Mouse (Mus musculus) embryo, embryonic 11.5 days (tissue): ENCODE results near the gene Alad.
A peak's percentile ranks its signal among the peaks of the same experiment; 100 is the strongest.

Source experiments
- DNase-seq: peaks from one replicate; pipeline ENCODE4 v3.0.0-alpha.2; 2012; ENCODE audit warnings: low read depth, low spot score

Alad gene

GRCm38 (mm10) chr4:62517538-62518415 is 1.9 kb downstream of the Alad start:
- DNase-seq: no peak

- no peak for DNase-seq
Observed at GRCm38 (mm10) chr4:62517046-62517445, 2.7 kb downstream of the Alad start.

- no peak for DNase-seq
Observed at GRCm38 (mm10) chr4:62516579-62516978, 3.1 kb downstream of the Alad start.

- no peak for DNase-seq
Observed at GRCm38 (mm10) chr4:62516079-62516478, 3.6 kb downstream of the Alad start.

GRCm38 (mm10) chr4:62515490-62515889 is 4.2 kb downstream of the Alad start:
- no peak for DNase-seq

- no peak for DNase-seq
Observed at GRCm38 (mm10) chr4:62514995-62515394, 4.7 kb downstream of the Alad start.

GRCm38 (mm10) chr4:62513998-62514506 is 5.7 kb downstream of the Alad start:
- DNase-seq: no peak

GRCm38 (mm10) chr4:62509946-62510345 is 9.8 kb downstream of the Alad start:
- DNase-seq: no peak

GRCm38 (mm10) chr4:62508839-62509238 is 10.9 kb downstream of the Alad start:
- no peak for DNase-seq

GRCm38 (mm10) chr4:62506798-62507197 is 12.9 kb downstream of the Alad start:
- no peak for DNase-seq

- DNase-seq: no peak
Observed at GRCm38 (mm10) chr4:62505991-62506390, 13.7 kb downstream of the Alad start.

- DNase-seq: no peak
Observed at GRCm38 (mm10) chr4:62503374-62503970, 16.2 kb downstream of the Alad start, which contains the start of gene Hdhd3. Gene Hdhd3 (minus strand): TSS chr4:62503467.

- DNase-seq: no peak
Observed at GRCm38 (mm10) chr4:62502969-62503368, 16.7 kb downstream of the Alad start.

- peak; percentile 95 for DNase-seq
Observed at GRCm38 (mm10) chr4:62501964-62502732, 17.6 kb downstream of the Alad start.

GRCm38 (mm10) chr4:62501534-62501933 is 18.2 kb downstream of the Alad start:
- no peak for DNase-seq

GRCm38 (mm10) chr4:62500799-62501198 is 18.9 kb downstream of the Alad start:
- no peak for DNase-seq

GRCm38 (mm10) chr4:62496815-62497214 is 22.9 kb downstream of the Alad start:
- DNase-seq: no peak

GRCm38 (mm10) chr4:62495946-62496345 is 23.8 kb downstream of the Alad start:
- no peak for DNase-seq

GRCm38 (mm10) chr4:62494230-62494629 is 25.5 kb downstream of the Alad start:
- no peak for DNase-seq

- DNase-seq: no peak
Observed at GRCm38 (mm10) chr4:62492682-62493081, 27.0 kb downstream of the Alad start.

GRCm38 (mm10) chr4:62487914-62488313 is 31.8 kb downstream of the Alad start:
- no peak for DNase-seq

- no peak for DNase-seq
Observed at GRCm38 (mm10) chr4:62487172-62487571, 32.5 kb downstream of the Alad start.
